Mouse (Mus musculus) fat pad, adult 2 months (tissue): ENCODE results near the gene Slc2a10.

Experiments used
- DNase-seq: peaks from one replicate; pipeline ENCODE4 v3.0.0-alpha.2; 2011; ENCODE audit warnings: low read depth, low spot score; ENCODE audit errors: extremely low read depth

The Slc2a10 gene

DNA sequence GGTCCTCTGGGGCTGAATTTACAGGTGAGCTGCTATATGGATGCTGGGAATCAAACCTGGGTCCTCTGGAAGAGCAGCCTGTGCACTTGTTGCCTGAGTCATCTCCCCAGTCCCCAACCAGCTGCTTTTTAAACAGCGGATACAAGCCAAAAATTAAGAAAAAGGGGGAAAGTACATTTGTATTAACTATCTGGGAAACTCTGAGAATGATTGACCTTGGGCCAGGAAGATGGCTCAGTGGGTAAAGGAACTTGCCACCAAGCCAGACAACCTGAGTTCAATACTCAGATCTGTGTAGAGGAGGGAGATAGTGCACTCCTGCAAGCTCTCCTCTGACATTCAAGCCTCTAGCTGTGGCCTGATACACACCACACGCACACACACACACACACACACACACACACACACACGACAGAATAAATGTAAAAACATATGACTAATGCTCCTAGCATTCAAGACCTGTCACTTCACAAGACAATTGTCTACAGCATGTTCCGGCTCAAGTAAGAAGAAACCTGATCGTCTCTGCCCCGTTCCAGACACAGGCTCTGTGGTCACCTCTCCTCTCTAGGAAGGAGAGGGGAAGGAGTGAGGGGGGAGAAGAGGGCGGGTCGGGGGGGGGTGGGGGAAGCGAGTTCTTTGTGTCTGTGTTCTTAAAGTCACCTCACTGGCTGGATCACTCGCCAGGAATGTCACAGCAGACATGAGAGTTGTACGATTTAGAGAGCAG lies 56.1 kb downstream of the Slc2a10 start:
- no peak for DNase-seq

DNA sequence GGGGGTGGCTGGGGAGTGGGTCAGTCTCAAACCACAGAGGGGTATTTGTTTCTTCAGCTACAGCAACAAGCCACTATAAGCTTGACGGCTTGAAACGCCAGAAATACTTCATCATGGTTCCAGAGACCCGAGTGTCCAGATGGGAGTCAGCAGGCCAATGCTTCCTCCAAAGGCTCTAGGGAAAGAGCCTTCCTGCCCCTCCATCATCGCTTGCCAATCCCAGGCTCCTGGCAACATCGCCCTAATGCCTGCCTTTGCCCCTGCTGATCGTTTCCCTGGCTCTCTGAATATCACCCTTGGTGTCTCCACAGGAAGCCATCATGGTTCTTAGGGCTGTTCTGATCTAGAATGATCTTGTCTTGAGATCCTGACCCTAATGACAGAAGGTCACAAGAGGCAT lies 58.3 kb downstream of the Slc2a10 start:
- no peak for DNase-seq

DNA sequence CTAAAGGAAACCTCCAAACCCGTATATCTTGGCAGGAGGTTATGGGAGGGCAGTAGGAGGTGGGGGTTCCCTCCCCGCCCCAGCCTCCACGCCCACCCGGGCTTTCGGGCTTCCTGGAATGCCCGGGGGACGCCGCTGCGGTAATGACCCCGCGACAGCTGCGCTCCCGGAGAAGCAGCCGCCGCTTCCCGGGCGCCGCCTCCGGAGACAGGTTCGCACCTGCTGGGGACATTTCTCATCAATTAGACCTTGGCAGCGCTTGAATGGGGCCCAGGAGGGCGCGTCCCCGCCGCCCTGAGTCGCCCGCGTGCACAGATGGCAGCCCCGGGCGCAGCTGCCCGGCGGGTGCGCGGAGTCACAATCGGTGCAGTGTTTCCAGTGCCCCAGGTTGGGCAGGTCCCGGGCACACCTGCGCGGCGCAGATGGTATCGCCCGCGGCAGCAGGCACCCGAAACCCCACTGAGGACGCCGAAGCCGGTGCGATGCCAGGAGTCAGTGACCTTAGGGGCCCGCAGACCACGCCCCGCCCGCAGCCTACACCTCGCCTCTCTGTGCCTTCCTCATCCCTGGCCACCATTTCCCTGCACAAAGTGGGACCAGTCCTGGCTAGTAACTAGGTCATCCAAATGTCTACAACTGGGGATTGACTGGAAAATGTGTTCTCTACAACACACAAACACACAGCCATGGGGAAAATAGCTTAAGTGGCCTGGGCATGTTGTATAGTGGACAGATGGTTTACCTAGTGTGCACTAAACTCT lies 59.9 kb downstream of the Slc2a10 start:
- DNase-seq: no peak

DNA sequence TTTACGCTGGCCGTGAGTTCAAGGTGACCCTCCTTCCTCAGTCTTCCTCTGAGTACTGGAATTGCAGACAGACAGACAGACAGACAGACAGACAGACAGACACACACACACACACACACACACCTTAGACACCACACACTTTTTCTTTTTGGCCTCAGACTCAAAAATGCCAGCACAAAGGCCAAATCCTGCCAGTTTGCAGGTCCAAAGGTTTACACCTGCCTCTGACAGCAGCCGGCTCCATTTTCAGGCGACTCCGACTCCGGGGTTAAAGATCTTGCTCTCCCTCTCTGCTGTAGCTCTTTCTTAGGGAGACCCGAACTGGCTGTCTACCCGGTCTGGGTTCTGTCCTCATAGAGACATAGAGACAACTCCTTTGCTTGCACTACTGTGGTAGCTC lies 60.5 kb downstream of the Slc2a10 start:
- no peak for DNase-seq

DNA sequence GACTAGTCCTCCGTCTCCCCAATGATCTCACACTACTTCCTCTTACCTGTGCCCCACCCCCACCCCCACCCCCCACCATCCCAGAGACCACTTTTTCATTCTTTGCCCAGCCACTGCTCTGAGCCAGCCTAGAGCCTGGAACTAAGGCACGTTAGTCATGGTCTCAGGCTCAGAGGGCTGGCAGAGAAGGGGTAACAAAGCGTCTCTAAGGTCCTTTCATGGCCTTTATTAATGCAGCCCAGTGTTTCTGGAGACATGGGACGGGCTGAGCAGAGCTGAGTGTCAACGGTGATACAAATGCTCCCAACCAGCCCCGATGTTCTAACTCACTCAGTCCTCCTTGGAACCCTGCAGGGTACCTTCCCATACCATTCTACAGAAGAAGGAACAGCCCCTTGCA lies 61.0 kb downstream of the Slc2a10 start:
- no peak for DNase-seq

DNA sequence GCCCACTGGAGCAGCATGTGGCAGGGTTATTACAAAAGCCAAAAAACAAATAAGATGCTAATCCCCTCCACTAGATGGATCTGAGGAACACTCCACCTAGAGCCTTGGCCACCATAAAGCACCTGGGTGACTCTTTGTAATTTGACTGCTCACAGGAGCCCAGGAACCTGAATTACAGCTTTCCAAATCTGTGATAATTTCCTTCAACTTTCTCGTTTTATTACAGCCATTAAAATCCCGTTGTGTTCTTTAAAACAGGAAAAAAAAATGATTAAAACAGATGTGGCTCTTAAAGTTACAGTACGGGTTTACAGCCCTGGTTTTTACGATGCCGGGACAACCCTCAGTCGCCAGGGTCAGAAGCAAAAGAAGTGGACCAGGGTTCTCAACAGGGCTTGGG lies 63.3 kb downstream of the Slc2a10 start:
- DNase-seq: no peak

DNA sequence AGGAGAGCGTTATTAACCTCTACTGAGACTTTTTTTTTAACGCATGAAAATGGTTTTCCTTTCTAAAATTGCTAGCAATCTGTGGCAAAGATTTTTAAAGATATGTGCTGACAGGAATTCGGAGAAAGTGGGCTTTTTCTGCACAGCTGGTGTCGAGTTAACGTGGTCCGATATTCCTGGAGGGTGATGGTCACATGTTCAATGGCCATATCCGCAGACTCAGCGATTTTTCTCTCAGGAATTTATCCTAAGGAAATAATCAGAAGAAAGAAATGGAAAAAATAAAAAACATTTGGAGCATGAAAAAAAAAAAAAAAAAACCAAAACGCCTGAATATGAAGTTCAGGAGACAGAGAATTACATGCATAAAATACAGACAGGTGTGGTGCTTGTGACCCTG lies 64.2 kb downstream of the Slc2a10 start:
- DNase-seq: no peak

DNA sequence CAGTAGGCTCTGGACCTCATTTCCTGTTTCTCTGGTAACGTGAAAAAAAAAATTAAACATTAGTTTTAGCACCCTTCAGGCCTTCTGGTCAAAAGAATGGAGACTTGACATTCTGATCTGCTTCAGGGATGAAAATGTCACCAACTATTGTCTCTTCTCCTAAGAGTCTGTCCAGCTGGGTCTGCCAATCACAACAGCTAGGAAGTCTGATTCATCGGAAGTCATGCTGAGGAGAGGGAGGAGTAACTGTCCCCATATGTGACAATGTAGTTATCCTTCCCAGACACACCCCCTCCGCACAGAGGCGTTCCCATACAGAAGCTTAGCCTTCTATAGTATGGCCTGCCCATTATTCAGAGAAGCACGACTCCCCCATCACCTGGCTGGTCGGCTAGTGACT lies 65.3 kb downstream of the Slc2a10 start:
- DNase-seq: no peak
